Comparison of ENCODE assay signal across 29 mouse cellular contexts in the genomic region with DNA sequence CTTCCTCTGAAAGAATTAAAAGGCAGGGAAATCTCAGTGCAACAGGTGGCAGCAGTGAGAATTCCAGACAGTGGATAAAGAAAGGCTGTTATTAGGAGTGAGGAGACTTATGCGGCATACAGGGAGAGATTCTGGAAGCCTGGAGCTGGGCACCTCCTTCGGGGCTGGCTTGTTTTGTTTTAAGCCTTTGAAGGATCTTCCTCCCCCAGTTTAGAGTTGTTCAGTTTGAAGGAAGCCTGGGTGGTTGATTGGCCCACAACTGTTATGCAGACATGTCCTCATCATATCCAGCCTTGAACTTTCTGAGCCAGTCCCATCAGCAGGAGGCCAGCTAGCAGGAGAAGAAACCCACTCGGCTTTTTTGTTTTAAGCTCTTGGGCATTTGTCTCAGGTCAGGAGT.
A peak's percentile ranks its signal among the peaks of the same experiment; 100 is the strongest.
DNase-seq lines count a peak whose midpoint lies in the region; ATAC-seq and TF ChIP-seq lines count a peak whose summit lies in the region.
"Had no signal": no experiment of that assay in that cellular context is flagged by ENCODE, and none has a peak within 500 bp of the region (broad histone marks: within the 10 kb centered on the region; RNA-seq: fewer than 3 reads in every experiment).

No protein-coding gene starts in this region.

- H3K9me3 ChIP-seq in kidney, postnatal 0 days (replicated peaks; ENCODE audit: low read length) = no peaks in the 10 kb centered on the region
- H3K9me3 ChIP-seq in kidney, embryonic 16.5 days (ENCODE audit: low read length) = no peaks in the 10 kb centered on the region
- H3K9me3 ChIP-seq: embryonic facial prominence, embryonic 10.5 days; embryonic facial prominence, embryonic 15.5 days; forebrain, embryonic 12.5 days; heart, embryonic 10.5 days; hindbrain, embryonic 10.5 days; hindbrain, embryonic 15.5 days; midbrain, embryonic 12.5 days; neural tube, embryonic 13.5 days had no signal

- H3K4me3 ChIP-seq in kidney, postnatal 0 days (replicated peaks; ENCODE audit: low read depth, low read length) = no peak overlapping the region
- no peak overlapping the region for H3K4me3 ChIP-seq in kidney, embryonic 16.5 days (ENCODE audit: low read length)
- H3K4me3 ChIP-seq: embryonic facial prominence, embryonic 10.5 days; embryonic facial prominence, embryonic 15.5 days; forebrain, embryonic 12.5 days; heart, embryonic 10.5 days; hindbrain, embryonic 10.5 days; hindbrain, embryonic 15.5 days; midbrain, embryonic 12.5 days; neural tube, embryonic 13.5 days had no signal

- TF ChIP-seq CTCF in kidney, postnatal 0 days (IDR thresholded peaks at IDR 0.05; ENCODE audit: low read depth) = peak; percentile 40

- H3K9ac ChIP-seq in kidney, postnatal 0 days (ENCODE audit: low read depth, low read length) = no peak overlapping the region
- no peak overlapping the region for H3K9ac ChIP-seq in kidney, embryonic 16.5 days (replicated peaks; ENCODE audit: low read length)
- H3K9ac ChIP-seq: embryonic facial prominence, embryonic 15.5 days; forebrain, embryonic 12.5 days; forebrain, postnatal 0 days; hindbrain, embryonic 15.5 days; liver, embryonic 14.5 days; lung, embryonic 14.5 days; midbrain, embryonic 12.5 days; neural tube, embryonic 13.5 days had no signal

- ATAC-seq in kidney, postnatal 0 days (replicated peaks; ENCODE audit: low FRiP score, low read depth) = no peak
- ATAC-seq in kidney, embryonic 16.5 days (ENCODE audit: low FRiP score, low TSS enrichment) = no peak
- ATAC-seq: CD4-positive, CD25-positive, alpha-beta regulatory T cell, adult 4 months; forebrain, postnatal 0 days; inflammation-experienced regulatory T-cells, adult 6 months had no signal

- 32% methylated on average over 3 of the region's 3 CpGs for WGBS in kidney, postnatal 0 days
- WGBS in kidney, embryonic 16.5 days = 32% methylated on average over 3 of the region's 3 CpGs

- no peaks in the 10 kb centered on the region for H3K27me3 ChIP-seq in kidney, postnatal 0 days (ENCODE audit: insufficient read depth, low read length)
- no peaks in the 10 kb centered on the region for H3K27me3 ChIP-seq in kidney, embryonic 16.5 days (ENCODE audit: insufficient read depth, low read length)
- H3K27me3 ChIP-seq: embryonic facial prominence, embryonic 15.5 days; hindbrain, embryonic 15.5 days; neural tube, embryonic 13.5 days had no signal

- DNase-seq in adrenal gland, postnatal 36 days = peak; percentile 29 to 45
- DNase-seq in adrenal gland, postnatal 10 days = no peak
- DNase-seq in kidney, postnatal 0 days (ENCODE audit: low spot score) = peak; percentile 42
- no peak for DNase-seq in kidney, postnatal 25 days
- DNase-seq in Muller cell, postnatal 12 days (ENCODE audit: inconsistent ontology term) = peak; percentile 16
- no peak for DNase-seq in gastrocnemius, postnatal 4 days (ENCODE audit: low spot score in 2 of 2)
- DNase-seq: cerebellum, adult 8-10 months; cerebellum, postnatal 25 days; forebrain, postnatal 0 days; heart, postnatal 14 days; kidney, adult 2 months; kidney, postnatal 10 days; layer of hippocampus, adult 9-11 months; liver; lung, embryonic 14.5 days; right cerebral cortex, postnatal 4 days; thymus, postnatal 4 days had no signal

- no peaks in the 10 kb centered on the region for H3K36me3 ChIP-seq in kidney, postnatal 0 days (ENCODE audit: insufficient read depth, low read length)
- 0 out of 2 replicates have a peak, but pooled peaks cover 9% of the 10 kb centered on the region for H3K36me3 ChIP-seq in kidney, embryonic 16.5 days (ENCODE audit: insufficient read depth, low read length)
- H3K36me3 ChIP-seq: forebrain, embryonic 12.5 days; hindbrain, embryonic 15.5 days; midbrain, embryonic 12.5 days; neural tube, embryonic 13.5 days had no signal

- H3K27ac ChIP-seq in kidney, postnatal 0 days = no peak overlapping the region
- no peak overlapping the region for H3K27ac ChIP-seq in kidney, embryonic 16.5 days (ENCODE audit: low read length)
- H3K27ac ChIP-seq: embryonic facial prominence, embryonic 15.5 days; forebrain, embryonic 12.5 days; hindbrain, embryonic 10.5 days; hindbrain, embryonic 15.5 days; liver, embryonic 14.5 days; midbrain, embryonic 12.5 days had no signal

- no peak overlapping the region for H3K4me2 ChIP-seq in kidney, postnatal 0 days (ENCODE audit: low read length)
- no peak overlapping the region for H3K4me2 ChIP-seq in kidney, embryonic 16.5 days (replicated peaks; ENCODE audit: low read depth, low read length)
- H3K4me2 ChIP-seq: embryonic facial prominence, embryonic 15.5 days; forebrain, embryonic 12.5 days; hindbrain, embryonic 15.5 days; lung, embryonic 14.5 days; midbrain, embryonic 12.5 days; neural tube, embryonic 13.5 days had no signal

- H3K4me1 ChIP-seq in kidney, postnatal 0 days (replicated peaks; ENCODE audit: insufficient read depth, low read length) = peaks cover 6% of the 10 kb centered on the region; the same call in 1 of the 2 replicates
- H3K4me1 ChIP-seq in kidney, embryonic 16.5 days (ENCODE audit: insufficient read depth, low read length) = peaks cover 25% of the 10 kb centered on the region
- H3K4me1 ChIP-seq: embryonic facial prominence, embryonic 15.5 days had no signal

Comparison
In these comparisons a context has a peak if more than half of its experiments do, and no peak if none do; other contexts are left out.
1. DNase-seq: peak in adrenal gland, postnatal 36 days (2 of 2), kidney, postnatal 0 days (single experiment) and Muller cell, postnatal 12 days (single experiment); none in adrenal gland, postnatal 10 days (single experiment), kidney, postnatal 25 days (0 of 2) and gastrocnemius, postnatal 4 days (0 of 2).